Mouse (Mus musculus) cerebellum, adult 11 months (tissue): ENCODE measurements around the gene Ppil6.
A peak's percentile ranks its signal among the peaks of the same experiment; 100 is the strongest.

ENCODE experiments used
- DNase-seq: peaks from one replicate; pipeline ENCODE4 v3.0.0; 2022

Gene Ppil6

DNA sequence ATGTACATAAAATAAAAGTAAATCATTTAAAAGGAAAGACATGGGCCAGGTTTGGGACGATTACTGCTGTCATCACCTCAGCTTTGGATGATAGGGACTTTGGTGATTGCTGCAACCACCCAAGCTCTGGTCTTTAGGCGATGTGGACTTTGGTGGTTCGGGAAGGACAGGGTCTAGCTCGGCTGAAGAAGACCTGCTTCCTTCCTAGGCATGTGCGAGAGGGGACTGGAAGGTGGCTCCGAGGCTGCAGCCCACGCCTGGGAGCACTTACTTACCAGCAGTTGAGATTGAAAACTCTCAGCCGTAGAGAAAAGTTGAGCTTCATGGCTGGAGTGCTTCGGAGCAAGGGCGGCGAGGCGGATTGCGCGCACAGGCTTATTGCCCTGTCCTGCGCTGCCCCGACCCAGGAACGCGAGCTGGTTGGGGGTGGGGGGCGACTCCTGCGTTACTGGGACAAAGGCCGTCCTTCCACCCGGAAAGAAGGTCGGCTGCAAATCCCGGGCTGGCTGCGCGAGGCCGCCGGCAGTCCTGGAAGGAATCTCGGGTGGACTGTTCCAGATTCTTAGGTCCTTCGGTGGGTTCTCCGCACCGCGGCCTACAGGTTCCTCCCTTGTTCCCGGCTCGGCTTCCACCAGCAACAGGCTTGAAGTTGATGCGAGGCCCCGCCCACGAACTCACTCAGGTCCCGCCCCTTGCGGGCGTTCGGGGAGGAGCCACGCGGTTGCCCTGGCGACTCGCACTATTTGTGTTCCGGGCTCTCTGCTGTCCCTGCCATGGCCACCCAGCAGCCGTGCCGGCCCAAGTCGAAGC is at the start of gene Ppil6, which contains the start of gene Smpd2:
TSS of gene Ppil6 (plus strand) at position 732 of the 810 bp plus-strand sequence.
TSS of gene Smpd2 (minus strand) at position 662 of the 810 bp plus-strand sequence.
- DNase-seq, result peak; percentile 91

DNA sequence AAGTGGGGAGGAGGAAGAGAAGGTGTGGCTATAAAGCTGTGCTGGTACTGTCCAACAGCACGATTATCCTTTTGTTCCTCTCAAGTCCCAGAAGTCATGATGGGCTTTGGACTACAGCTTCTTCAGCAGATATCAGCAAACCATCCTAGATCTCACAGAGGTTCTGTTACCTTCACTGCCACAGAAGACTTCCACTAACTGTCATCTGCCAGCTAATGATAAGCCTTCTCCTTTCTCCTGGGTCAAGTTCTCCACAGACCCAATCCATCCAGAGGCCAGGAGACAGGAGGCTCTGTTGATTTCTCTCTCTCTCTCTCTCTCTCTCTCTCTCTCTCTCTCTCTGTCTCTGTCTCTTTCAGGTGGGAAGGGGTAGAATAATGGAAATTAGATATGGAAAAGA is 42.0 kb upstream of the Ppil6 start:
- no peak for DNase-seq

GRCm38 (mm10) chr10:41449684-41450083 is 40.6 kb upstream of the Ppil6 start:
- DNase-seq, result peak; percentile 47

- DNase-seq, result peak; percentile 96
Observed at GRCm38 (mm10) chr10:41450137-41450670, 40.0 kb upstream of the Ppil6 start, which contains the start of gene Zbtb24. TSS of gene Zbtb24 (plus strand) at chr10:41450383.

GRCm38 (mm10) chr10:41450780-41451522 is 39.3 kb upstream of the Ppil6 start:
- peak; percentile 9 for DNase-seq

DNA sequence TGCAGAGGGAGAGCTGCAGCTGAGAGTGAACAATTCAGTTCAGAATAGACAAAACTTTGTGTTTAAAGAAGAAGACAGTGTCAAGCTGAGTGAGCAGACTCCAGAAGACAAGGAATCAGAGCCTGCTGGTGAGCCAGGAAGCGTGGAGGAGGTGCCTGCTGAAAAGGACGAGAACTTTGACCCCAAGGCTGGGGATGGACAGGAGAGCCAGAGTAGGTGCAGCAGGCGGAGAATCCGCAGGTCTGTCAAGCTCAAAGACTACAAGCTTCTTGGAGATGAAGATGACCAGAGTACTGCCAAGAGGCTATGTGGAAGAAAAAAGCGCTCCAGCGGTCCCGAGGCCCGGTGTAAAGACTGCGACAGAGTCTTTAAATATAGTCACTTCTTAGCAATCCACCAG is 38.6 kb upstream of the Ppil6 start:
- peak; percentile 21 for DNase-seq

DNA sequence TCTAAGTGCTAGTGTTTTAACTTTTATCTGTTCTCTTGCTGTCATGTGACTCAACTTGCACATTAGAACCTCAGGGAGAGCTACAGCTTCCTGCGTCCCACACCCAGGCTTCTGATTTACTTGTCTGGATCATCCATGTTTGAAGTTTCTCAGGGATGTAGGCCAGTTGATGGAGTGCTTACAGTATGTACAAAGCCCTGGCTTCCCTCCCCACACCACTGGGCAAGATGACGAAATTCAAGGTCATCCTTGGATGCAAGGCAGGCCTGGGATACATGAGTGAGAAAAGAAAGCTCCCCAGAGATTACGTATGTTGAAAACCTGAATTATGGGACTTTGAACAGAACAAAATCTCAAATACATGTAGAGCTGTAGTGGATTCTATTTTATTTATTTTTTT is 37.4 kb upstream of the Ppil6 start:
- DNase-seq, result no peak

DNA sequence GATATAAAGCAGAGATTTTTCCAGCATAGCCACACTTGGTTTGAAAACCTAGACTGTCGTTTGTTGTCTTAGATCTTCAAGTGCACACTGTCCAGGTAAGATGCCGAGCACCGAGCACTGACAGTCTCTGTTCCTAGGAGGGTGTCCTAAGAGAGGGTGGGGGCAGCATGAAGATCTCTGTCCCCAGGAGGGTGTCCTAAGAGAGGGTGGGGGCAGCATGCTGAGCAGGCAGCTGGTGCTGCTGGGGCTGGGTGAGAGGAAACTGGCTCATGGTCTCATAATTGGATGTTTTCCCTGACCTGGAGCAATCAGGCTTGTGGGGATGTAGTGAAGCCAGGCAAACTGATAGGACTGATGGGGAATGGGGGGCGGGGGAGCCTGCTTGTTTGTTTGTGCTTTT is 30.2 kb upstream of the Ppil6 start:
- no peak for DNase-seq

DNA sequence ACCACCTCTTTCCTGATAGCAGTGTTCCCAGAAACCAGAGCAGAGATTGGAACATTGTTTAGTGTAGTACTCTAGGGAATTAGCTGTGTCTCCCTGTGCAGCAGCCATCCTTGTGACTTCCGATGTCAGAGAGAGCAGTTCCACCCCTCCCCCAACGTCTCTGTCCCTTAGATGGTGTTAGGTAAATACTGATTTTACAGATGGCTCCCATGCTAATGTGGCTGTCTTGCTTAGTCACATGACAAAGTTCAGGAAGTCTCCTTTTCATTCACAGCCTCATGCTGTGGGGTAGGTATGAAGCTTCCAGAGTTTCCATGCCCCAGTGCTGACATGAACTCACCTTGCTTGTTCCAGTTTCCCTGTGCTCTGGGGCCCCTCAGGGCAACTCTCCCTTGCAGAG is 29.7 kb upstream of the Ppil6 start:
- DNase-seq, result no peak

DNA sequence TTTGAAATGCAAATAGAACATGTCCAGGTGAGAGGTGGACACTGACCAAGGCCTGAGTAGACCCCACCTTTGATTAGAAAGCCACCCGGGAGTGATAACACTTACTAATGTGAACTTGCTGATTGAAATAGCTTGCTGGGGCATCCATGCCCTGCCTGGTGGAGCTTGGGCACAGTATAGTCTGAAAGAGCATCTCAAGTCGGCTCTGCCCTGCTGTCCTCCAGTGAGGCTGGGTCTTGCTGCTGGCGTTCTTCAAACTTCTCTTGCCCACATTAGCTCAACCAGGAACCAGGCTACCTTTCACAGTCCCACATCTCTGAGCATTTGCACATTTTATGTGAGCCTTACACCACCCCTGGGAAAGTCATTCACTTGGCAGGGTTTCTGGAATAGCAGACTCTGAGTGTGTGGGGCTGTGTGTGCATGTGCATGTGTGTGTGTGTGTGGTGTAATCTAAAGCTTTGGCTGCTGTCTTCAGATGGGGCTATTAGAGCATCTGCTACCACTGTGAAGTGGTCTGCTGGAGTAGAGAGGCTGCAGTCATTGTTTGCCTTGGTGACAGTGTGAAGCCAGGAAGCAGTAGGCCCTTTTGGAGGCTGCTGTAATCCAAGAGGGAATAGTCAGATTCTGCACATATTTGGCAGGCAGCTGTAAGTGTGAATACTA is 29.0 kb upstream of the Ppil6 start:
- DNase-seq, result no peak

DNA sequence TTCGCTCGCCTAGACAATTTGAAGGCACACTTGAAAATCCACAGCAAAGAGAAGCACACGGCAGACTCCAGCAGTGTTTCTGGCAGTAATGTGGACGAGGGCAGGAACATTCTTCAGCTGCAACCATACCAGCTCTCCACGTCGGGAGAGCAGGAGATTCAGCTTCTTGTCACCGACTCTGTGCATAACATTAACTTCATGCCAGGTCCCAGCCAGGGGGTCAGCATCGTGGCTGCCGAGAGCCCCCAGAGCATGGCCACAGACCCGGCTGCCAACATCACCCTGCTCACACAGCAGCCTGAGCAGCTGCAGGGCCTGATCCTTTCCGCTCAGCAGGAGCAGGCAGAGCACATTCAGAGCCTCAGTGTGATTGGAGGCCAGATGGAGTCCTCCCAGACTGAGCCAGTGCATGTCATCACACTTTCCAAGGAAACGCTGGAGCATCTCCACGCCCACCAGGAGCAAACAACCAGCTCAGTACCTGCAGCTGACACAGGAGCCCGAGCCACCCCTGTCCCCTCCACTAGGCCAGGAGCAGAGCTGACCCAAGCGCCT is 25.8 kb upstream of the Ppil6 start:
- DNase-seq, result no peak

- no peak for DNase-seq
Observed at GRCm38 (mm10) chr10:41467325-41467724, 22.9 kb upstream of the Ppil6 start.

DNA sequence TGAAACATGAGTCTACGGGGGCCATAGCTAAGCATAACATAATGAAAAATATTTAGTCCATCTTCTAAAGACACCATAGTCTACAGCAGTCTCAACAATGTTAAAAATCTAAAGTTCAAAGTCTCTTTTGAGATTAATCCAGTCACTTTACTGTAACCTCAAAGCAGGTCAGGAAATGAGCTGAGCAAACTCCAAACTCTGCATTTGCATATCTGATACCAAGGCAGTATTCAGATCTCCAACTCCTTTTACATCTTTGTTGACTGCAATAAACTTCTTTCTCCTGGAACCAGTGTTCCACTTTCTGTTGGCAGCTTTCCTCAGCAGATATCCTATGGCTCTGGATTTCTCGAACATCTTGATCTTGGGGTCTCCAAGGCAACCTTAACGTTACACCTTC is 19.5 kb upstream of the Ppil6 start:
- no peak for DNase-seq

GRCm38 (mm10) chr10:41472534-41472933 is 17.7 kb upstream of the Ppil6 start:
- DNase-seq, result no peak

DNA sequence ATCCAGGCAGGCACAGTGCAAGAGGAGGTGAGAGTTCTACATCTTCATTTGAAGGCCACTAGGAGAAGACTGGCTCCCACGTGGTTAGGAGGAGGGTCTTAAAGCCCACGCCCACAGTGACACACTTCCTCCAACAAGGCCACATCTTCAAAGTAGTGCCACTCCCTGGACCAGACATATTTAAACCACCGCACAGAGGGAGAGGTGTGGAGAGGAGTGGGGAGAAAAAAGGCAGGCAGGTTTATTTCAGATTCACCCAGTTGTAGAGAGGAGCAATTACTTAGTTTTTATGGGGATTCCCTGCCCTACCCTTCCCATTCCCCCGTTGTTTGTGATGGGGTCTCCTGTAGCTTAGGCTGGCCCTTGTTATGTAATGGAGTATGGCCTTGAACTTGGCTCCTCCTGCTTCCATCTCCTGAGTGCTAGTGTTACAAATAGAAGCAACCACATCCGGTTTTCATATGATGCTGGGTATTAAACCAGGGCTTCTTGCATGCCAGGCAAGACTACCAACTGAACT is 17.2 kb upstream of the Ppil6 start:
- DNase-seq, result no peak

DNA sequence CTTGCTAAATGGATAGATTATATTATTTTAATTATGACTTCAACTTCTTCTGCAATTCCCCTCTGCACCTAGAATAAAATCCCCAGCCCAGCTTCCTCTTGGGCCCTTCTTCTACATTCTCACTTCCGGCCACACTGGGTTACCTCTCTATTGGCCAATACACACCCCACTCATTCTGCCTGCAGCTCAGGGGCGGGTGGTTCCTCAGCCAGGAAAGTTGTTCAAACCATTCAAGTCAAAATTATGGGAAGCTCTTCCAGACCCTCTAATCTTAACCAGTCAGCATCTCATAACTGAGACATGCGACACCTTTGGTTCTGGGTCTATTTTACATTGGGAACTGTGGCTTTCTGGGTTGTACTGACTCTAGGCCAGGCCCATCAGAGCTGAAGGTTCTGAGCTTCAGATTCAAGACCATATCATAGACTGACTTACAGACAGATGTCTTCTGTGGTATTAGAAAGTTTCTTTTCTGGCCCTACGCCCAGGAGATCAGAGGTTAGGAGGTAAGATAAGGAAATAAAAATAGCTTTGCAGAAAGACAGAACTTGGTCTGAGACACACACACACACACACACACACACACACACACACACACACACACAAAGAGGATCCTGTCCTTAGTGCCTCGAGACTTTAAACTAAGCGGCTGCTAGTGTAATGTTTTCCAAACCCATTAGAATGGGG is 16.3 kb upstream of the Ppil6 start:
- DNase-seq, result no peak

- no peak for DNase-seq
Observed at GRCm38 (mm10) chr10:41474981-41475391, 15.3 kb upstream of the Ppil6 start.

DNA sequence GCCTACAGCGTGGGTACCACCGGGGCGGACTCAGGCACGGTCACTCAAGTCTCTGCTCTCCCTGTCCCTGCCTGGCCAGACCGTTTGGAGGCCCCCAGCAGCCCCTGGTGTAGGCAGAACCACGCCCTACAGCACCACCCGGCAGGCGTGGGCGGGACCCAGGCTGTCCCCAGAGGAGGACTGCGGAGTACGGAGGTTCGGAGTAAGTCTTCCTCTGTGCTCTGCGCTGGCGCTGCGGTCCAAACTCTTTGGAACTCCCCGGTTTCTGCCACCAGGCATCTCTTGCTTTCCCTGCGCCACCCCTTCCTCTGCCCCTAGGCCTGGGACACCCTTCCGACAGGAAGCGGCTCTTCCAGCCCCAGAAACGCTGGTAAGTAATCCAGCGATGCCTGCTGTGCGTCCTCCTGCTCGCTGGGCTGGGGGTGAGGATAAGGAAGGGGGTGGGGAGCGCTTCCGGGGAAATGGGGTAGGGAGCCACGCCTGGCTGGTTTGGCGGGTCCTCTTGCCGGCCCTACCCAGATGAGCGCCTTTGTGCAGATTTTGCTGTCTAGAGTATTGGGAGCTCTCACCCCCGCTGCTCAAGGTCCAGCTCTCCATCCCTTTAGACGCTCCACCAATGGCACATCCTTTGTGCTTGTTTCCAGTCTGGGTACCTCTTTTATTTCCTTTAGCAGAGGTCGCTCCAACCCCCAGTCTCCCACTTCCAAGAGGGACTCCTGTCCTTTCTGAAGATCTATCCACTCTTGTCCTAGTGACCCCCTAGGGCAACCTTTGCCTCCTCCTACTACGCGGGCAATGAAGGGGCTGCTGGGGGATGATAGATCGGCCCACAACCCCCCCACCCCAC is 13.8 kb upstream of the Ppil6 start, which contains the start of gene Mical1:
TSS of gene Mical1 (plus strand) at position 144 of the 847 bp plus-strand sequence.
- no peak for DNase-seq

DNA sequence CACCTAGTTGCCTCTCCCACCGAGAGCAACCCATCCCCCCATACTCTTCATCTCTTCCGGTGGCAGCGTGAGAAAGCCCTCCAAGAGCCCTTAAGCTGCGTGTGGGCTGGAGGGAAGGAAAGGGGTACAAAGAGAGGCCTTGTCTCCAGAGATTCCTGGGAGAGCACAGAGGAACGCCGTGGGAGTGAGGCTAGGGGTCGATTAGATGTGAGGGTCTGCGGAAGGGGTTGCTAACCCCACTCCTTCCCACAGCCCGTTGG is 13.3 kb upstream of the Ppil6 start:
- DNase-seq, result no peak

- no peak for DNase-seq
Observed at GRCm38 (mm10) chr10:41477278-41478181, 12.7 kb upstream of the Ppil6 start.
